Mouse (Mus musculus) bone marrow, adult 2 months (tissue): Measurements from ENCODE around the gene Fbxl19. TPM values are rescaled to one million over a fixed set of nuclear protein-coding genes. Genes with fewer than 3 reads are reported as not detected.
A peak's percentile ranks its signal among the peaks of the same experiment; 100 is the strongest.

Experiments
- H3K27ac ChIP-seq: fragments of 200-500 bp; 2 replicates; pipeline ENCODE4 v1.5.1; 2012; ENCODE audit warnings: low read depth, mild to moderate bottlenecking, control low read depth, inconsistent platforms, low read length; ENCODE audit not compliant: control insufficient read depth, poor library complexity, insufficient read depth
- H3K4me1 ChIP-seq: fragments of 200-500 bp; 2 replicates; pipeline ENCODE4 v1.6.1; 2011; ENCODE audit warnings: low read length; ENCODE audit not compliant: control insufficient read depth, insufficient read depth
- H3K4me3 ChIP-seq: fragments of 200-500 bp; replicated peaks from 2 replicates; pipeline ENCODE3; 2011; ENCODE audit warnings: mild to moderate bottlenecking, low read depth, low read length, control low read depth; ENCODE audit not compliant: control insufficient read depth
- CTCF ChIP-seq: fragments of 200-500 bp; IDR thresholded peaks from 2 replicates; pipeline ENCODE4 v1.5.1; 2011; ENCODE audit warnings: low read length, control low read depth; ENCODE audit not compliant: control insufficient read depth, insufficient read depth
- POLR2A ChIP-seq: fragments of 200-500 bp; IDR thresholded peaks from 2 replicates; pipeline ENCODE4 v1.6.1; 2011; ENCODE audit warnings: low read depth, mild to moderate bottlenecking, control low read depth, low read length, borderline replicate concordance; ENCODE audit not compliant: control insufficient read depth
- WGBS: fragments of 180-500 bp; shearing (Covaris S2); methylation state at CpG from one replicate; pipeline ENCODE4 v1.1.7; 2018; 5-methylcytosine and 5-hydroxymethylcytosine counted together
- polyA plus RNA-seq: library from polyadenylated mRNA; stranded (reverse); fragments of >200 nt; gene quantifications from 2 replicates; pipeline ENCODE4 v1.2.4, GENCODE M21; 2011; ENCODE audit warnings: low replicate concordance; ENCODE audit not compliant: missing spikeins, insufficient read depth, insufficient read length

The Fbxl19 gene
- 18.8 and 23.0 TPM in 2 replicates for polyA plus RNA-seq

GRCm38 (mm10) chr7:127744366-127745045, at the start of gene Fbxl19:
Fbxl19 (plus strand) TSS chr7:127744543.
- no peaks in the 10 kb centered on the region for H3K4me1 ChIP-seq
- peak within 1 kb of the TSS; percentile 95 for H3K4me3 ChIP-seq
- TF ChIP-seq POLR2A (no peak), CTCF (peak; percentile 27; the same call in 1 of the 2 replicates)
- WGBS, result under 1% methylated on average over 26 of the region's 26 CpGs
- H3K27ac ChIP-seq, result peak within 1 kb of the TSS; percentile 83; the same call in 1 of the 2 replicates

DNA sequence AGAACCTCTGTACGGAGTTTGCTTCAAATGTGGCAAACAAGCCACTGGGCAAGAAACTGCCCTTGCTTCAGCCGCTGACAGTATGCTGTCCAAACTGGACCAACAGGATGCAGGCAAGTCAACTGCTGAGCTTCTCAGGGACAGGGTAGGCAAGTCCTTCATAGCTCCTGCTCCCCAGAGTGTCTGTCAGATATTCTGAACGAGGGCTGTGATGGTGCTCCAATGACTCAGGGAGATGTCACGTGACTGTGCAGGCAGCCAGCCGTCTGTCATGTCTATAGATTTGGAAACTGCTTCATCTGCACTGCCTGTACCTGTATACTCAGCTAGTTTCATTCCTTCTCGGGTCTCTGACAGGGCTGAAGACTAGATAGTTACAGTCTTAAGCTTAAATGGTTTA, 45.4 kb upstream of the Fbxl19 start:
- 76% methylated on average over 6 of the region's 6 CpGs for WGBS
- no peak for TF ChIP-seq POLR2A
- no peak for TF ChIP-seq CTCF
- Histone ChIP-seq H3K27ac (no peak overlapping the region), H3K4me3 (no peak overlapping the region), H3K4me1 (no peaks in the 10 kb centered on the region; the same call in 1 of the 2 replicates)

DNA sequence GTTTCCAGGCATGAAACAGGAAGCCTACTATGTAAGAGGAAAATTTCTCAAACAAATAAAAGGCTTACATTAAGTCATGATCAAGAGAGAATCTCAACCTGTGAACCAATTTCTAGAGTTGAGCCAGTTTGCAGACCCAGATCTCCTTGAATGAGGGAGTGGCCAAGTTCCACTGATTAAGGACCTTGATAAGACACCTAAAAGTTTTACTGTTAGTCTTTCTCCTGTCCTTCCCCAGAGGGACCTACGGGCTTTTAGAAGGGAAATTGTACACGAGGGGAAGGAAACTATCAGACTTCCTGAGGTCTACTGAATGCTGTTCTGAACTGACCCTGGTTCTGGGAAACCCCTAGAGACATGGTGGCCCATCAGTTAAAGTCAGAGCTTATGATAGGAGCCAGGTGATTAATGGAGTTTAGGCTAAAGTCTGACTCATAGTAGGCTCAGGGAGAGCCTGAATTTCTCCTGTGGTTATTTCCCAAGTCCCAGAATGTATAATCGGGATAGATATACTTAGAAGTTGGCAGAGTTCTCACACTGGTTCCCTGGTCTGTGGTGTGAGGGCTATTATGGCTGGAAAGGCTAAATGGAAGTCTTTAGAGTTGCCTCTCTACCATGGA, 43.5 kb upstream of the Fbxl19 start:
- H3K4me3 ChIP-seq, result no peak overlapping the region
- H3K4me1 ChIP-seq, result no peaks in the 10 kb centered on the region; the same call in 1 of the 2 replicates
- no peak for TF ChIP-seq CTCF
- TF ChIP-seq POLR2A, result no peak
- 22% methylated on average over 3 of the region's 3 CpGs for WGBS
- H3K27ac ChIP-seq, result no peak overlapping the region

DNA sequence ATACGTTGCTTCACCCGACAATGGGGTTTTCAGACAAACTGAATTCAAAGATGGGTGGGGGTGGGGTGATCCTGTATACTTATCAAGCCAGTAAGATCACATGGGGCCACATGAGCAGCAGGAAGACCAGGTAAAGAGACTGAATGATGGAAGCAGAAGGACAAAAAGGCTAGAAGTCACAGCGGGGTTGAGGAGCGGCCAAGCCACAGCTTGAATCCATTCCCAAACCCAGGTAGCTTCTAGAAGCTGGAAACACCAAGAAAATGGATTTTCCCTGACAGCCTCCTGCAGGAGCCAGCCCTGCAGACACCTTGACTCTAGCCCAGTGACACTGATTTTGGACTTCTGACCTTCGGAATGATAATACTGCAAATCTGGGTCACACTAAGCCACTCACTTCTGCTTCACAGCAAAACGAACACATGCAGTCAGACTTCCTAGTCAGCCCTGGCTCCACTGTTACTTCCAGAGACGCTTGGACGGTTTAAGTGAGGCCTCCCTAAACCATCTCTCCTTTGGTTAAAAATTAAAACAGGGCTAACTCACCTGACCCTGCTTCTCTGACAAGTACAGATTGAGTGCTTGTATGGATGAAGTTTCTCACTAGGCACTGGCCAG, 40.7 kb upstream of the Fbxl19 start:
- Histone ChIP-seq H3K27ac (no peak overlapping the region), H3K4me3 (no peak overlapping the region), H3K4me1 (peaks cover 2% of the 10 kb centered on the region; the same call in 1 of the 2 replicates)
- 84% methylated on average over 8 of the region's 8 CpGs for WGBS
- TF ChIP-seq CTCF, result no peak
- TF ChIP-seq POLR2A, result no peak

DNA sequence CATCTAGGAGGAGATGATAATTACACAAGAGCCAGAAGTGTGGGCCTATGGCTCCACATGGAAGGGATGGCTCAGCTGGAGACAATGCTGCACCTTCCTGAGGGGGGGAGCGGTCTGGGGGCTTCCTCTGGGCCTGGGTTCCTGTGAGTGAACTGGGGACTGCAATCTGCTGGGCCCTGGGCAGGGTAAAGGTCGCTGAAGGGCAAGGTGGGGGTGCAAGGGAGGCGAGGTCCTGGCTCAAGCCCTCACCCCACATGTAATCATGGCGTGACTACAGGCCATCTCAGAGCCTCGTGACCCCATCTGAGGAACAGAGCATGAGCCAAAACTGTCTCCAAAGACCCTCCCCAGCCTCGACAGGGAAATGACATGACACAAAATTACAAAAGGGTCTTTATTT, 39.7 kb upstream of the Fbxl19 start:
- WGBS, result 78% methylated on average over 6 of the region's 6 CpGs
- H3K27ac ChIP-seq, result no peak overlapping the region
- peaks cover 2% of the 10 kb centered on the region; the same call in 1 of the 2 replicates for H3K4me1 ChIP-seq
- TF ChIP-seq CTCF (no peak), POLR2A (no peak)
- H3K4me3 ChIP-seq, result no peak overlapping the region

GRCm38 (mm10) chr7:127705706-127706105, 38.6 kb upstream of the Fbxl19 start:
- Histone ChIP-seq H3K4me1 (peaks cover 2% of the 10 kb centered on the region; the same call in 1 of the 2 replicates), H3K27ac (no peak overlapping the region), H3K4me3 (no peak overlapping the region)
- WGBS, result 67% methylated on average over 4 of the region's 4 CpGs
- TF ChIP-seq POLR2A (no peak), CTCF (no peak)

- Histone ChIP-seq H3K4me3 (peak overlapping the region; percentile 70), H3K27ac (peak overlapping the region; percentile 81), H3K4me1 (peaks cover 2% of the 10 kb centered on the region; the same call in 1 of the 2 replicates)
- WGBS, result 19% methylated on average over 22 of the region's 22 CpGs
- TF ChIP-seq POLR2A, result no peak
- TF ChIP-seq CTCF, result no peak
Observed at GRCm38 (mm10) chr7:127707045-127707956, 37.0 kb upstream of the Fbxl19 start.
